Mouse (Mus musculus): ENCODE data around the gene Nkx2-1. TPM values are rescaled to one million over a fixed set of nuclear protein-coding genes. Genes with fewer than 3 reads are reported as not detected.
"Not testable (repeated sequence)": the region's sequence is repeated elsewhere in the genome, so short reads cannot be mapped to it uniquely, and the experiment has no call there.

Gene Nkx2-1
- total RNA-seq, 2 experiments from 2014 or later, result 0.52 to 0.54 TPM

GRCm38 (mm10) chr12:56532142-56532541, 4.6 kb downstream of the Nkx2-1 start:
- Histone ChIP-seq H3K27ac (no peak overlapping the region), H3K4me3 (no peak overlapping the region)
- TF ChIP-seq CTCF (conservative IDR thresholded peaks at IDR 0.05), result no peak
- no peak for DNase-seq (ENCODE audit: low spot score in 2 of 2)

- no peak overlapping the region for H3K27ac ChIP-seq
- DNase-seq (ENCODE audit: low spot score in 2 of 2), result no peak
- no peak for TF ChIP-seq CTCF (conservative IDR thresholded peaks at IDR 0.05)
- H3K4me3 ChIP-seq, result no peak overlapping the region
Observed at GRCm38 (mm10) chr12:56531051-56531620, 5.6 kb downstream of the Nkx2-1 start.

DNA sequence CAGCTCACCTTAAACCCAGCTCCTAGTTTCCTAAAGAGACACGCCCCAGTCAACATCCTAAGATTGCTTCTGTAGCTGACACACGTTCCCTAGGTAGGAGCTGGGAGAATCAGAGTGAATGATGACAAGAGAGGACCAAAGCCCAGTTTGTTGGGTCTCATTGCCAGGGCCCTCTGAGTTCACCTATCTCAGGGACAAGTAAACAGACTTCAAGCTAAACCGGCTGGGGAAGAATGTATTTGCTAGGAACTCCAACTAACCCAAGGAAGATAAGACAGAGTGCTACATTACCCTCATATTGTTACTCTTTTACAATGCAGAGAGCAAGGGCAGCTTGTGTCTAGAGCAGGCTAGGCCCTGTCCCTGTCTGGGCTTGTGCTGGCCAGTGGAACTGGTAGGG, 6.8 kb downstream of the Nkx2-1 start:
- Histone ChIP-seq H3K4me3 (no peak overlapping the region), H3K27ac (no peak overlapping the region)
- DNase-seq (ENCODE audit: low spot score in 2 of 2), result no peak
- TF ChIP-seq CTCF (conservative IDR thresholded peaks at IDR 0.05), result no peak

GRCm38 (mm10) chr12:56528881-56529681, 7.6 kb downstream of the Nkx2-1 start:
- Histone ChIP-seq H3K27ac (no peak overlapping the region), H3K4me3 (no peak overlapping the region)
- no peak for DNase-seq (ENCODE audit: low spot score in 2 of 2)
- TF ChIP-seq CTCF (conservative IDR thresholded peaks at IDR 0.05), result no peak

GRCm38 (mm10) chr12:56528034-56528570, 8.6 kb downstream of the Nkx2-1 start:
- Histone ChIP-seq H3K4me3 (no peak overlapping the region), H3K27ac (no peak overlapping the region)
- no peak for TF ChIP-seq CTCF (conservative IDR thresholded peaks at IDR 0.05)
- no peak for DNase-seq (ENCODE audit: low spot score in 2 of 2)

- Histone ChIP-seq H3K27ac (no peak overlapping the region), H3K4me3 (no peak overlapping the region)
- DNase-seq (ENCODE audit: low spot score in 2 of 2), result no peak
- TF ChIP-seq CTCF (conservative IDR thresholded peaks at IDR 0.05), result no peak
Observed at GRCm38 (mm10) chr12:56527071-56527470, 9.6 kb downstream of the Nkx2-1 start.

- DNase-seq (ENCODE audit: low spot score in 2 of 2), result not testable (repeated sequence)
Observed at GRCm38 (mm10) chr12:56525219-56525797, 11.4 kb downstream of the Nkx2-1 start.

DNA sequence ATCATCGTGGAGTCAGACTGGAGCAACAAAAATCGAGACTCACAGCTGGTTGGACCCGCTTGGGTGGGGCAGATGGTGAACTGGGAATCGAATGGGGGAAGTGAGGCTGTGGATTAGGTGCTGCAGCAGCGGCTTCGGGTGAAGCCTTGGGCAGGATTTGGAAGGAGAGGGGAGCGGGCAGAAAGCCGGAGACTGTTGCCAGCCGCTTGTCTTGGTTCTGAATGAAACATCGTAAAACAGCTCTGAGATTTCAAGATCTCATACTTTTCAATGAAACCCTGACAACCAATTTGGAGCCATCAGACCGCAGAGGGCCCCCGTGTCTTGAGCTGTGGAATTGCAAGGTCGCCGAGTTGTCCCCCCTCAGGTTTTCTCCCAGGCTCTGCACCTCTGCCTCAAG, 12.5 kb downstream of the Nkx2-1 start:
- TF ChIP-seq CTCF (conservative IDR thresholded peaks at IDR 0.05), result no peak
- Histone ChIP-seq H3K27ac (no peak overlapping the region), H3K4me3 (no peak overlapping the region)
- no peak for DNase-seq (ENCODE audit: low spot score in 2 of 2)

More at GRCm38 (mm10) chr12:56525219-56525797, 11.4 kb downstream of the Nkx2-1 start:
- H3K4me3 ChIP-seq, H3K27ac ChIP-seq: not testable (repeated sequence)

GRCm38 (mm10) chr12:56522191-56522590, 14.5 kb downstream of the Nkx2-1 start:
- no peak for DNase-seq (ENCODE audit: low spot score in 2 of 2)
- H3K27ac ChIP-seq, result no peak overlapping the region
- H3K4me3 ChIP-seq, result no peak overlapping the region
- TF ChIP-seq CTCF (conservative IDR thresholded peaks at IDR 0.05), result no peak

DNA sequence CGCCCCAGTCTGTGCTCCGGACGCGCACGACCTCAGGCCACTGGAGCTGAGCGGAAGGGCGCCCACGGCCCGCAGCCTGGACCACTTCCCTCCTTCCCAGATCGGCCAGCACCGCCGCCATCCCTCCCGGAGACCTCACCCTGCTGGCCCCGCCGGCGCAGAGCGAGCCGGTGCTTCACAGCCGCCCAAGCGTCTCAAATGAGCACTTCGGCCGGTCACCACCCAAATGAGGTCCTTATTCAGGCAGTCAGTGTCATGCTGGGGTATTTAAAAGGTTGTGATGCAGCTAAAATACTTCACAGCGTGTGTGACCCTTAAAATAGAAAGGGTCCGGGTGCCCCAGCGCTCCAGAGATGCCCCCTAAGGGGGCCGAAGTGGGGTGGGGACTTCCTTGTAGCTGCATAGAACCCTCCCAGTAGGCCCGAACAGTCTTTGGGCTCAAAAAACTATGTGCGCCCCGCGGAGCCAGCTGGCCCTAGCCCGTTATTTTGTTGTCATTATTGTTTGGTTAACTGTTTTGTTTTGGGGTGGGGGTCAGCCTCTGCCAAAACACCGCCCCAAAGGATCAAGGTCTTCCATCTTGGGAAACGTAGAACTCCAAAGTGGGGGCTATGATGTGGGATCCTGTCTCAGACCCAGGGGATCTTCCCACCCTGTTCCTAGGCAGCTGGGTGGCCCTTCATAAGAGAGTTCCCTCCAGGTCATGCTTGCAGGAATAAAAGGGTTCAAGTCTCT, 15.4 kb downstream of the Nkx2-1 start:
- no peak for TF ChIP-seq CTCF (conservative IDR thresholded peaks at IDR 0.05)
- no peak overlapping the region for H3K27ac ChIP-seq
- H3K4me3 ChIP-seq, result no peak overlapping the region
- DNase-seq (ENCODE audit: low spot score in 2 of 2), result no peak

GRCm38 (mm10) chr12:56520396-56521105, 16.2 kb downstream of the Nkx2-1 start:
- Histone ChIP-seq H3K4me3 (no peak overlapping the region), H3K27ac (no peak overlapping the region)
- TF ChIP-seq CTCF (conservative IDR thresholded peaks at IDR 0.05), result no peak
- DNase-seq (ENCODE audit: low spot score in 2 of 2), result no peak

GRCm38 (mm10) chr12:56519738-56520191, 16.9 kb downstream of the Nkx2-1 start:
- no peak overlapping the region for H3K27ac ChIP-seq

More at GRCm38 (mm10) chr12:56519738-56520191, 16.9 kb downstream of the Nkx2-1 start:
- no peak for DNase-seq (ENCODE audit: low spot score in 2 of 2)
- no peak for TF ChIP-seq CTCF (conservative IDR thresholded peaks at IDR 0.05)
- no peak overlapping the region for H3K4me3 ChIP-seq

All from layer of hippocampus, adult 2 months (tissue).